Mouse (Mus musculus) kidney, embryonic 15.5 days (tissue): Measurements from ENCODE around the gene Pnpla2. TPM values are rescaled to one million over a fixed set of nuclear protein-coding genes. Genes with fewer than 3 reads are reported as not detected.
"Not testable (repeated sequence)": the region's sequence is repeated elsewhere in the genome, so short reads cannot be mapped to it uniquely, and the experiment has no call there.

Experiments
- ATAC-seq: fragments of 200-750 bp; cut with Nextera tagmentation; replicated peaks from 2 replicates; pipeline ENCODE4 v1.8.0; 2017; ENCODE audit warnings: moderate TSS enrichment; ENCODE audit not compliant: low FRiP score
- H3K27ac ChIP-seq: fragments of 300-500 bp; sonication (generic); 2 replicates; pipeline ENCODE4 v1.5.1; 2015; ENCODE audit warnings: mild to moderate bottlenecking, inconsistent platforms
- H3K27me3 ChIP-seq: fragments of 300-500 bp; sonication (generic); 2 replicates; pipeline ENCODE4 v1.6.1; 2015; ENCODE audit warnings: inconsistent platforms
- H3K36me3 ChIP-seq: fragments of 300-500 bp; sonication (generic); 2 replicates; pipeline ENCODE4 v1.6.1; 2015; ENCODE audit warnings: inconsistent platforms
- H3K4me1 ChIP-seq: fragments of 300-500 bp; sonication (generic); 2 replicates; pipeline ENCODE4 v1.6.1; 2015; ENCODE audit warnings: inconsistent platforms
- H3K4me2 ChIP-seq: fragments of 300-500 bp; sonication (generic); 2 replicates; pipeline ENCODE4 v1.6.1; 2015; ENCODE audit warnings: moderate library complexity, mild to moderate bottlenecking, inconsistent platforms
- H3K4me3 ChIP-seq: fragments of 300-500 bp; sonication (generic); replicated peaks from 2 replicates; pipeline ENCODE4 v1.5.1; 2015; ENCODE audit warnings: mild to moderate bottlenecking, inconsistent platforms
- H3K9ac ChIP-seq: fragments of 300-500 bp; sonication (generic); 2 replicates; pipeline ENCODE4 v1.6.1; 2015; ENCODE audit warnings: mild to moderate bottlenecking, inconsistent platforms
- H3K9me3 ChIP-seq: fragments of 300-500 bp; sonication (generic); replicated peaks from 2 replicates; pipeline ENCODE4 v1.6.1; 2016; ENCODE audit warnings: inconsistent platforms
- WGBS: fragments of 180-500 bp; shearing (Covaris S2); methylation state at CpG from one replicate; pipeline ENCODE4 v1.1.7; 2015; ENCODE audit warnings: mixed read lengths; 5-methylcytosine and 5-hydroxymethylcytosine counted together
- polyA plus RNA-seq: library from polyadenylated mRNA; unstranded; fragments of >200 nt; fragmentation: Nextera tagmentation; extraction: Ambion mirVana; gene quantifications from 2 replicates; pipeline ENCODE4 v1.2.1, GENCODE M21; 2015

Gene Pnpla2
- polyA plus RNA-seq = 36.3 and 41.7 TPM in 2 replicates

DNA sequence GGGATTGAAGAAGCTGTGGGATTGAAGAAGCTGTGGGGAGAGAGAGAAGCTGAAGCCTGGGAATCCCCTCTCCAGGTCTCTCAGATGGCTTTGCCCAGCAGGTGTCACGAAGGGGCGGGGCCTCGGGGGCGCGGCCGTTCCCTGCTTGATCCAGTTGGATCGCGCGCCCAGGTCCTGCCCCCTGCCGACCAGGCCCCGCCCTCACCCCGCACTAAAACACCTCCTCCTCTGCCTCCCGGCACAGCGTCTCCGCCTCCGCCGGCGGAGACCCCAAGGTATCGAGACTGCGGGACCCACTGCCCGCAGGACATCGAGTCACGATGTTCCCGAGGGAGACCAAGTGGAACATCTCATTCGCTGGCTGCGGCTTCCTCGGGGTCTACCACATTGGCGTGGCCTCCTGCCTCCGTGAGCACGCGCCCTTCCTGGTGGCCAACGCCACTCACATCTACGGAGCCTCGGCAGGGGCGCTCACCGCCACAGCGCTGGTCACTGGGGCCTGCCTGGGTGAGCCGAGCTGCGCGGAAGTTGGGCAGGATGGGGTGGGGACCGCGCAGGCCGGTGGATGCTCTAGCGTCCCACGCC, at the start of gene Pnpla2:
Pnpla2 (plus strand) TSS at position 232 of the 585 bp plus-strand sequence.
- Histone ChIP-seq H3K27ac (peak within 1 kb of the TSS; percentile 88), H3K27me3 (peaks cover 1% of the 10 kb centered on the region; the same call in 1 of the 2 replicates), H3K4me3 (peak within 1 kb of the TSS; percentile 81), H3K9me3 (no peaks in the 10 kb centered on the region), H3K9ac (peak within 1 kb of the TSS; percentile 70), H3K36me3 (peaks cover 41% of the 10 kb centered on the region), H3K4me2 (peak within 1 kb of the TSS; percentile 95), H3K4me1 (peaks cover 36% of the 10 kb centered on the region)
- ATAC-seq = peak; percentile 85
- WGBS = under 1% methylated on average over 45 of the region's 45 CpGs

- Histone ChIP-seq H3K27me3 (no peaks in the 10 kb centered on the region), H3K9ac (no peak overlapping the region), H3K27ac (no peak overlapping the region), H3K4me1 (peaks cover 3% of the 10 kb centered on the region), H3K4me3 (no peak overlapping the region), H3K9me3 (no peaks in the 10 kb centered on the region), H3K36me3 (peaks cover 69% of the 10 kb centered on the region), H3K4me2 (no peak overlapping the region)
- 79% methylated on average over 4 of the region's 4 CpGs for WGBS
- no peak for ATAC-seq
Observed at GRCm38 (mm10) chr7:141405466-141405865, 49.5 kb upstream of the Pnpla2 start.

GRCm38 (mm10) chr7:141407670-141408069, 47.3 kb upstream of the Pnpla2 start:
- not testable (repeated sequence) for H3K9ac ChIP-seq, H3K27me3 ChIP-seq, H3K9me3 ChIP-seq, ATAC-seq, H3K4me2 ChIP-seq, H3K4me3 ChIP-seq, H3K27ac ChIP-seq
- Histone ChIP-seq H3K36me3 (peaks cover 59% of the 10 kb centered on the region), H3K4me1 (peaks cover 11% of the 10 kb centered on the region)
- 96% methylated on average over 7 of the region's 7 CpGs for WGBS

GRCm38 (mm10) chr7:141408833-141409232, 46.2 kb upstream of the Pnpla2 start:
- WGBS = 11% methylated on average over 11 of the region's 11 CpGs
- no peak overlapping the region for H3K4me2 ChIP-seq
- no peak overlapping the region for H3K9ac ChIP-seq
- H3K4me1 ChIP-seq = peaks cover 17% of the 10 kb centered on the region
- H3K4me3 ChIP-seq = no peak overlapping the region
- no peaks in the 10 kb centered on the region for H3K9me3 ChIP-seq
- no peak overlapping the region for H3K27ac ChIP-seq
- peaks cover 49% of the 10 kb centered on the region for H3K36me3 ChIP-seq
- ATAC-seq = peak; percentile 68
- no peaks in the 10 kb centered on the region for H3K27me3 ChIP-seq

DNA sequence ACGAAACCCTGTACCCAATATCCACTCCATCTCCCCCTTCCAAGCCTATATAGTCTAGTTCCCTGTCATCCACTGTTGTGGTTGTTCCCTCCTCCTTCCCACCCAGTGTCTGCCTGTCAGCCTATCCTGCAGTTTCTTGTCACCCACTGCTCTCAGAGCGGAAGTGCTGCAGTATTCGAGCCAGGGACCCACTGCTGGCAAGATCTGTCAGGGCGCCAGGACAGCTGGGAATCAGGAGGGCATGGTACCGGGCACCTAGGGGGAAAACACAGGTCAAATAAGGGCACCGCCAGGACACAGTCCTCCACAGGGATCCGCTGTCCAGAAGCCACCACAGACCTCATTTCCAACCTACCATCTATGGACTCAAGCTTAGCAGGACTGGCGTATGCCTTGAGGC, 44.4 kb upstream of the Pnpla2 start:
- H3K27ac ChIP-seq = no peak overlapping the region
- H3K27me3 ChIP-seq = no peaks in the 10 kb centered on the region
- no peak overlapping the region for H3K4me3 ChIP-seq
- peaks cover 44% of the 10 kb centered on the region for H3K36me3 ChIP-seq
- no peaks in the 10 kb centered on the region for H3K9me3 ChIP-seq
- no peak overlapping the region for H3K4me2 ChIP-seq
- H3K9ac ChIP-seq = no peak overlapping the region
- 92% methylated on average over 8 of the region's 8 CpGs for WGBS
- no peak for ATAC-seq
- peaks cover 27% of the 10 kb centered on the region for H3K4me1 ChIP-seq

- no peaks in the 10 kb centered on the region for H3K9me3 ChIP-seq
- peaks cover 41% of the 10 kb centered on the region for H3K36me3 ChIP-seq
- 100% methylated on average over 1 of the region's 1 CpGs for WGBS
- H3K4me3 ChIP-seq = no peak overlapping the region
- ATAC-seq = no peak
- H3K27ac ChIP-seq = no peak overlapping the region
- peaks cover 27% of the 10 kb centered on the region for H3K4me1 ChIP-seq
- H3K27me3 ChIP-seq = no peaks in the 10 kb centered on the region
- H3K9ac ChIP-seq = no peak overlapping the region
- no peak overlapping the region for H3K4me2 ChIP-seq
Observed at GRCm38 (mm10) chr7:141411667-141412066, 43.3 kb upstream of the Pnpla2 start.

- WGBS = 3% methylated on average over 16 of the region's 16 CpGs
- Histone ChIP-seq H3K27me3 (no peaks in the 10 kb centered on the region), H3K27ac (peak overlapping the region; percentile 88), H3K4me3 (peak overlapping the region; percentile 75), H3K9ac (peak overlapping the region; percentile 79), H3K36me3 (peaks cover 31% of the 10 kb centered on the region), H3K9me3 (no peaks in the 10 kb centered on the region), H3K4me2 (peak overlapping the region; percentile 84), H3K4me1 (peaks cover 27% of the 10 kb centered on the region)
- peak; percentile 16 for ATAC-seq
Observed at GRCm38 (mm10) chr7:141413331-141413730, 41.7 kb upstream of the Pnpla2 start.

DNA sequence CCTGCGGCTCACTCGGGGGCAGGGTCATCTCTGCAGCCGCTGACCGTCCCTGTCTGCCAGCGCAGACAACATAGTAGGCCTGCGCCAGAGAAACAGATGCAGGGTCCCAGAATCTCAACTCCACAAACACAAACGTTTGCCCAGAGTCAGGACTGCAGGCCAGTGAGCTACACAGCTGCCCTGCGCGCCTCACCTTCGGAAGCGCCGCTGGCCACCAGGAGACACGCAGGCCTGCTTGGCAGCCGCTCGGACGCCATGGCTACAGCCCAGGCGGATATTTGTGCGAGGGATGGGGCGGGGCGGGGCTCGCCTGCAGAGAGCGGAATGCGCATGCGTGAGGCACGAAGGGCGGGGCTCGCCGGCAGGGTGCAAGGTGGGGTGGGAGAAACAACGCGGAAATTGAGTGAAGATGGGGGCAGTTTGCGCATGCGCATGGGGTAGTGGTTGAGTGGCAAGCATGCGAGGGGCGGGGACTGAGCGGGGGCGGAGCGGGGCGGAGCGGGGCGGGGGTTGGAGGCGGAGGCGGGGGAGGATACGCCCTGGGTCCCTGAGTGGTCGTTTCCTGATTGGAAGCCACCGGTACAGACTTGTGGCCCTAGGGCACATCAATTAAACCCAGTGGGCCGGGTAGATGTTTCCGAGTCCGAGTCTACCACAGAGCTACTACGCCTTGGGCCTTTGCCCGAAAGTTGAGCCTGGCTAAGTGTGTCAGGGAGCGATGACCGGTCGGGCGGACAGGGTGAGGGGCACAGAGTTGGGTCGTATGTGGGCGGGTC, 41.0 kb upstream of the Pnpla2 start, which contains the start of gene Gatd1:
Gatd1 (minus strand) TSS at position 328 of the 776 bp plus-strand sequence.
- H3K9me3 ChIP-seq = no peaks in the 10 kb centered on the region
- peak; percentile 91 for ATAC-seq
- H3K4me1 ChIP-seq = peaks cover 26% of the 10 kb centered on the region
- peaks cover 26% of the 10 kb centered on the region for H3K36me3 ChIP-seq
- H3K27ac ChIP-seq = peak within 1 kb of the TSS; percentile 91
- under 1% methylated on average over 56 of the region's 56 CpGs for WGBS
- H3K4me3 ChIP-seq = peak within 1 kb of the TSS; percentile 75
- peak within 1 kb of the TSS; percentile 84 for H3K4me2 ChIP-seq
- no peaks in the 10 kb centered on the region for H3K27me3 ChIP-seq
- H3K9ac ChIP-seq = peak within 1 kb of the TSS; percentile 79

DNA sequence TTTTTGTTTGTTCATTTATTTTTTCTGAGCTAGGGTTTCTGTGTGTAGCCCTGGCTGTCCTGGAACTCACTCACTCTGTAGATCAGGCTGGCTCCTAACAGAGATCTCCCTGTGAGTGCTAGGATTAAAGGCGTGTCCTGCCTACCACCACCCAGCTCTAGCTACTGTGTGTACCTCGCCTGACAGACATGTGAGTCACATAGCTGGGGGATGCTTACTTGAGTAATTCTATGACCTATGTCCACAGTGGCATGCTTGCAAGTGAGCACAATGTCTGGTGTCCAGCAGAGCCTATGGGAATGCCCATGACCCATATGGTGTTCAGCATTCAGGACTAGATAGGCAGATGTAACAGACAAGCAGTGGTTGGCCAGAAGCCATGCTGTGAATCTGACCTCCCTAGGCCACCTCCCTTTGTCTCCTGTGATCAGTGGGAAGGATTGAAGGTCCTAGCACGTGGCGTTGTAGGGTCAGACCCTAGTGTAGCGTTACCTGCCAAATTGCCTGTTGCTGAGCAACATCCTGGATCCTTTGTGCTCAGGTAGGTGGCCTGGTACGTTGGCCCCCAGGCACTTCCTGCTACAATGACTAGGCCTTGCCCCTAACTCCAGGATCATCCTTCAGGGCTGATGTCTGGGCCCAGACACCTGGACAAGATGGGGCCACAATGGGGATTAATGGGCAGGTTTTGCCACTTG, 38.7 kb upstream of the Pnpla2 start:
- Histone ChIP-seq H3K4me1 (peaks cover 24% of the 10 kb centered on the region), H3K9ac (no peak overlapping the region), H3K4me2 (no peak overlapping the region), H3K9me3 (no peaks in the 10 kb centered on the region), H3K27me3 (no peaks in the 10 kb centered on the region), H3K36me3 (0 out of 2 replicates have a peak, but pooled peaks cover 4% of the 10 kb centered on the region), H3K27ac (no peak overlapping the region), H3K4me3 (no peak overlapping the region)
- no peak for ATAC-seq
- 80% methylated on average over 6 of the region's 6 CpGs for WGBS

- Histone ChIP-seq H3K4me2 (no peak overlapping the region), H3K4me1 (peaks cover 13% of the 10 kb centered on the region), H3K36me3 (no peaks in the 10 kb centered on the region), H3K9ac (no peak overlapping the region), H3K27ac (no peak overlapping the region), H3K27me3 (no peaks in the 10 kb centered on the region), H3K9me3 (no peaks in the 10 kb centered on the region), H3K4me3 (no peak overlapping the region)
- 76% methylated on average over 8 of the region's 8 CpGs for WGBS
- ATAC-seq = no peak
Observed at GRCm38 (mm10) chr7:141417731-141418681, 37.0 kb upstream of the Pnpla2 start.

DNA sequence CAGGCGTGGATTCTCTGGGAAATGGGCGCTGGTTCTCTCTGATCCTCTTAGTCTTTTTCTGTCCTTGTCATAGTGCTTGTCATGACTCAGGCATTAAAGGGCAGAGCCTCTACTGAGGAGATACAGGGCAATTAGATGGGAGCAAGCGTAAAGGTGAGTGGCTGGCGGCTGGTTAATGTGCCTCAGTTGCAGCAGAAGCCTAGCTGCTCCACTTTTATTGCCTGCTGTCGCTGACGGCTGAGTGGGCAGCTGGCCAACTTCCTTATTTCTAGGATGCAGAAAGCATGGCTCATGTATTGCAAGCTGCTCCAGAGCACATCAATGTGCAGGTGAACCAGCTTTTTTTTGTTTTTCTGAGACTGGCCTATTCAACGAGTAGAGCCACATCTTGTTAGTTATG, 36.0 kb upstream of the Pnpla2 start:
- ATAC-seq = no peak

More for the DNA sequence above, 36.0 kb upstream of the Pnpla2 start:
- no peak overlapping the region for H3K4me3 ChIP-seq
- H3K9ac ChIP-seq = no peak overlapping the region
- peaks cover 10% of the 10 kb centered on the region for H3K4me1 ChIP-seq
- no peak overlapping the region for H3K27ac ChIP-seq
- no peaks in the 10 kb centered on the region for H3K9me3 ChIP-seq
- H3K36me3 ChIP-seq = no peaks in the 10 kb centered on the region
- H3K27me3 ChIP-seq = no peaks in the 10 kb centered on the region
- WGBS = 42% methylated on average over 7 of the region's 7 CpGs
- H3K4me2 ChIP-seq = no peak overlapping the region
